Mouse (Mus musculus) heart, adult 2 months (tissue): ENCODE data around the gene Car12.

Experiments used
- CTCF ChIP-seq: fragments of 200-600 bp; IDR thresholded peaks from 2 replicates; pipeline ENCODE4 v1.8.1; 2022; ENCODE audit warnings: antibody characterized with exemption, mild to moderate bottlenecking, moderate library complexity
- POLR2A ChIP-seq: fragments of 200-500 bp; IDR thresholded peaks from 2 replicates; pipeline ENCODE4 v1.6.1; 2011; ENCODE audit warnings: mild to moderate bottlenecking, low read depth, low read length, control low read depth; ENCODE audit not compliant: insufficient read depth

GRCm38 (mm10) chr9:66705354-66705753 lies 8.1 kb upstream of the Car12 start:
- TF ChIP-seq CTCF (no peak), POLR2A (no peak)
